Mouse (Mus musculus): ENCODE data around the gene Gm49383.

- TF ChIP-seq POLR2A (IDR thresholded peaks at IDR 0.05; ENCODE audit: borderline replicate concordance, low read depth, low read length) (no peak), CTCF (IDR thresholded peaks at IDR 0.05; ENCODE audit: low read depth, low read length) (no peak)
Measured at GRCm38 (mm10) chr12:69185371-69185770, 11.5 kb downstream of the Gm49383 start.
